Mouse (Mus musculus): ENCODE measurements at regions not wholly inside any gene's neighbourhood (a gene's known extent, or its start where the extent isn't known, plus 50 kb on each side); places are given as distances from the start of the nearest gene placed in this dataset.

DNA sequence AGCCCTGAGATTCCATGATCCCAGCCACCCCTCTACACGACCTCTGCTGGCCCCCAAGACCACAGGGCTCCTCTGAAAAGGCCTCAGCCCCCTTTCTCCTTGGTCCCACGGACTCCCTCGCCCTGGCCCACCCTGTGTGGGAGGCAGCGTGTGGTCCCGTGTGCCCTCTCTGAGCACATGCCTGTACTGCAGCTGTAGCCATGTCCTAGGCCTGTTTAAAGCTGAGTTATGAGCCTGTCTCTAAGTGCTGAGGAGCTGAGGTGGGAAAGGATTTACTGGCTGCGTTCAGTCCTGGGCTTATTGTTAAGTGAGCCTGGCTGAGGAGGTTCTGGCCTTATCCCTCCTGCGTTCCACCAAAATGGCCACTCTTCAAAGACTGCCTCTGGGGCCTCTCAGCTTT is 102.6 kb downstream of the Vegfa start:
- DNase-seq (ENCODE audit: low spot score): no peak

GRCm38 (mm10) chr17:45928903-45929477 is 103.2 kb downstream of the Vegfa start:
- no peak for DNase-seq (ENCODE audit: low spot score)

DNA sequence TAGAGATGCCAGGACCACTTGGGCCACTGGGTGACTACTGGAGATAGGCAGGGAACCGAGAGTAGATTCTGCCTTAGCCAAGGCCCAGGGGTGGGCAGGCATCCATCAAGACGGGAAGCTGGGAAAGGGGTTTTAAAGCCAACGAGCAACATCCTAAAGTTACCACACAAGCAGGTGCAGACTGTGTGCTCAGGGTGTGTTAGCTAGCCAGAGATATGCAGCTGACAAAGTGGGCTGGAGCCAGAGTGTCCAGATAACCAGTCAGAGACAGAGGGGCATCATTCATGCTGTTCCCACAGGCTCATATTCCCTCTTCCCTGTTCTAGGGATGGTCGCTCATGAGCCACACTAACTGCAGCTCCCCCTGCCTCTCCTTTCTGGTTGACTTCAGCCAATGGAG is 104.2 kb downstream of the Vegfa start:
- DNase-seq (ENCODE audit: low spot score): no peak

- no peak for DNase-seq (ENCODE audit: low spot score)
Measured at GRCm38 (mm10) chr17:45925845-45926244, 106.3 kb downstream of the Vegfa start.

- no peak for DNase-seq (ENCODE audit: low spot score)
Measured at GRCm38 (mm10) chr17:45924595-45924994, 107.6 kb downstream of the Vegfa start.

- DNase-seq (ENCODE audit: low spot score): no peak
Measured at GRCm38 (mm10) chr17:45923217-45923730, 108.9 kb downstream of the Vegfa start.

GRCm38 (mm10) chr17:45917647-45918046 is 114.5 kb downstream of the Vegfa start:
- DNase-seq (ENCODE audit: low spot score): no peak

DNA sequence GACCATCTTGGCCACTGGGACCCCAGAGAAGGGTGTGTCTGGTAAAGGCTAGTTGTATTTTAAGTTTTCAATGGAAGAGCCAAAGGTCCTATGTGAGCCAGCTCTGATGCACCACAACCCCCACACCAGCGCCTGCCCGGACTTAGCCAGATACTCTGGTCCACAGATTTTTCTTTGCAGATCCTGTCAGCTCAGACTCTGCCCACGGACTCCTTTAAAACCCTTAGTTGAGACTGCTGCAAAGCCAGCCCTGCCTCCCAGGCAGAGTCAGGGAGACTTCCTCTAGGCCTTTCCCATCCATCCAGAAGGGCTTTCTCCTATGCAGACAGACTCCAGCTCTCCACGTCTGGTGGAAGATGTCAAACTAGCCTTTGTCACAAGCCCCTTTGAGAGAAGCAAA is 115.2 kb downstream of the Vegfa start:
- no peak for DNase-seq (ENCODE audit: low spot score)

GRCm38 (mm10) chr17:45914706-45915240 is 117.4 kb downstream of the Vegfa start:
- DNase-seq (ENCODE audit: low spot score): no peak

DNA sequence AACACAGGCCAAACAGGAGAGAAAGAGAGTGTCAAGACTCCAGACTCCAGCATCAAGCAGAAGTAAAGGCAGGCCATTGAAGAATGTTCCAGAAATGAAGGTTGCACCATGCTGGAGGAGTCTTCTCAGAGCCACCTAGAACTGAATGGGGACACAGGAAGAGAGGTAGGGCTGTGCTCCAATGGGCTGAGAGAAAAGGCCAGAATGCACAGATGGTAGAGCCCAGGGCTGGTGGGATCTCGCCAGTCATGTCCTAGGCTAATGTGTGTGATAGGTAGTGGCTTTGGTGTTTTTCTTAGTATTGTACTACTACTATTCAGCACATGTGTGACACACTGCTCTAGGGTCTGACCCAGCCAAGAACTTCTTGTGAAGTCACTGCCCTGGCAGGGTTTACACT is 117.9 kb downstream of the Vegfa start:
- no peak for DNase-seq (ENCODE audit: low spot score)

- no peak for DNase-seq (ENCODE audit: low spot score)
Measured at GRCm38 (mm10) chr17:45913671-45914070, 118.5 kb downstream of the Vegfa start.

GRCm38 (mm10) chr17:45912165-45912564 is 120.0 kb downstream of the Vegfa start:
- DNase-seq (ENCODE audit: low spot score): no peak

- DNase-seq (ENCODE audit: low spot score): no peak
Measured at GRCm38 (mm10) chr17:45911201-45911731, 120.9 kb downstream of the Vegfa start.

DNA sequence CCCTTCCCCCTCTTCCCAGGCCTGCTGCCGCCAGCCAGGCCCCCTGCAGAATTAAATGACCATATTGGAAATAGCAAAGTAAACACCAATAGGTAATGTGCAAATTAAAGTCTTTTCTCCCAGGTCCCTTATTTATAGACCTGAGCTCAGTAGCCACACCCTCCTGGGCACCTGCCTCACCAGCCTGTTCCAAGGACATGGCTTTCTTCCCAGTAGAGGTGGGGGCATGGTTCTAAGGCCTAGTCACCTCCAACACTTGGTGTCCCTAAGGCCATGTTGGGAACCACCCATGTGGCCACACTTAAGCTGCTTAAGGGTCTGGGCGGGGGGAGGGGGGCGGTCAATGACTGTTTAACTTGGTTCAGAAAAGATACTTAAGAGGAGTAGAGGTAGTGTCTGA is 121.9 kb downstream of the Vegfa start:
- no peak for DNase-seq (ENCODE audit: low spot score)

DNA sequence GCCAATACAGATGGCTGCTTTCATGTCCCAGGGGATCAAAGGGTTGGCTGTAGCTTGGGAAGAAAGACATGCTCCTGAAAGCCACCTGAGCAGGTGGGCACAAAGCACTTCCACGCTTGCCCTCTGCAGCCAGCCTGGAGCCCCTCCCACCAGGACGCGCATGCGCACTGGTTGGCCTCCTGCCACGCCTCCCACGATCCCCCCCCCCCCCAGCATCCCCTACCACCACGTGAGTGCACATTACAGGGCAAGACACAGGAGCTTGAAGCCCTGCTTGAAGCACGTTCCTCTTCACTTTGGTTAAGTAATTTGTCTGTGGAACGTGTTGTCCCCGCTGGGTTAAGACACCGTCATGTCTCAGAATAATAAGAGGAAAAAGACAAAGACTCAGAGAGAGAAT is 124.6 kb downstream of the Vegfa start:
- DNase-seq (ENCODE audit: low spot score): no peak

GRCm38 (mm10) chr17:45905596-45905995 is 126.6 kb downstream of the Vegfa start:
- no peak for DNase-seq (ENCODE audit: low spot score)

DNA sequence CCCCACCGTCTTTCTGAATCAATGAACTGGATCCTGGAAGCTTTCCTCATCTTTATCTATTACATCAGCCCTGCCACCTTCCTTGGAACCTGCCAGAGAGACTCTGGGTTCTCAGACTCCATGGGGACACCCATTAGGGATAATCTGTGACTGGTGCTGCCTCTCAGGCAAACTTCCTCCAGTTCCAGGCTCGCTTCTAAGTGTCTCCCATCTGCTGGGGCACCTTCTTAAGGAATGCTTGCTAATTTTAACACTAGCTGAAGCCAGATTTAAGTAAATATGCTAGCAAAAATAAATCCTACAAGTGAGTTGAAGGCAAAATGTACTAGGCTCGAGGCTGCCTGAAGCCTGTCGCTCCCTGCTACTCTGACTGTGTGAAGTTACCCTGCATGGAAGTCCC is 127.9 kb downstream of the Vegfa start:
- DNase-seq (ENCODE audit: low spot score): no peak

GRCm38 (mm10) chr17:45903294-45903693 is 128.9 kb downstream of the Vegfa start:
- no peak for DNase-seq (ENCODE audit: low spot score)

DNA sequence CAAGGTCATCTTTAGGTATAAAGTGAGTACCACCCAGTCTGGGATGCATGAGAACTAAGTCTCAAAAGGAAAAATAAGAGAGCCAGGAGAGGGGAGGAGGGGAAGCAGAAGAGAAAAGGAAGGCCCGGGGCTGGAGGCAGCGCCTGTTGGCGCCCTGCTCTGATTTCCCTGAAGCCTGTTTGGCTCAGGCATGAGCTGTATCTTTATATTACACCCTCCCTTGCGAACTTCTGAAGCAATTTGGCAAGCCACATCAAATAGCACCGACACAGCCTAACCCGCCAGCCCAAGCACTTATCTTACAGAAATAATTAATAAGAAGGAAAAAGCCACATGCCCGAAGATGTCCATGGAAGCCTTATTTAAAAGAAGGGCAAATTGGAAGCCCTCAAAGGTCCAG is 129.5 kb downstream of the Vegfa start:
- DNase-seq (ENCODE audit: low spot score): no peak

- no peak for DNase-seq (ENCODE audit: low spot score)
Measured at GRCm38 (mm10) chr17:45896922-45897302, 135.3 kb downstream of the Vegfa start.

DNA sequence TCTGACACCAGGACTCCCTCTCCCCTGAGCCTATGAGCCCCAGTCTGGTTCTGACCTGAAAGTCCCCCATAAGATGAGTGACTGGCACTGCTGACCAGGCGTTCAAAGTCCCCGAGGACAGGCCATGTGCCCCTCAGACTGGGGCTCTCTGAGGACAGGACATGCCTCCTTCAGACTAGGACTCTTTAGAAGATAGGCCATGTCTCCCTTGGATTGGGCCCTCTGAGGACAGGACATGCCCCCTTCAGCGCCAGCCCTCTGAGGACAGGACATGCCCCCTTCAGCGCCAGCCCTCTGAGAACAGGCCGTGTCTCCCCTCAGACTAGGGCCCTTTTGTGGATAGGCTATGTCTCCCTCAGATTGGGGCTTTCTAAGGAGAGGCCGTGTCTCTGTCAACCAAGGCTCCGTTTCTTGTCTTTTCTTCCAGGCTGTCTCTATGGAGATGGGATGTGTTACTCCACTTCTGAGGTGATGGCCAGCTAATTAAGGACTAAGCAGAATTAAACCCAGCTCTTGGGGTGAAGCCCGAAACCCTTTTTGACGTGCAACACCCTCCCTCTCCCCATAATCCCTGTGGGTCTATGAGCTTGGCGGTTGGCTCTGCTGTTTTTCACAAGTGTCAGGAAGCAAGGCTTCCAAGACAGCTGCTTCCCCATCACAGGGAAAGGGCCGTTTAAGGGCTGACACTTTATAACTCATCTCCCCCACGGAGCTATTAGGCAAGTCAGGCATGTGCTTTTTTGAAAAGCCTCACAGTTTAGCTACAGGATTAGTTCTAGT is 135.8 kb downstream of the Vegfa start:
- DNase-seq (ENCODE audit: low spot score): no peak

GRCm38 (mm10) chr17:45894166-45894565 is 138.0 kb downstream of the Vegfa start:
- no peak for DNase-seq (ENCODE audit: low spot score)

DNA sequence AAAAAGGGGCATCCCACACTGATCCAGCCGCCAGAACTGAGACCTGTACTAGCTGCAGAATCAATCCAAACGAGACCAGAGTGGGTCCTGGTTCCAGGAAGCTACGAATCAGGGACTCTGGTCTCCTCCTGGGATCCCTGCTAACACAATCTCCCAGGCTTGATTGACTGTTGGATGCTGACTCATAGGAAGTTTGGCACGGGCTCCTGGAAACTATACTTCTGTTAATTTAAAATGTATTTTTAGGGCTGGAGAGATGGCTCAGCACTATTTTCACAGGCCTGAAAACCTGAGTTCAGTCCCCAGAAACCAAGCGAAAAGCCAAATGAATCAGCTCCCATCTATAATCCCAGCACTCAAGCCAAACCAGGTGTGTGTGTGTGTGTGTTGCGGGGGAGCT is 138.5 kb downstream of the Vegfa start:
- no peak for DNase-seq (ENCODE audit: low spot score)
